Mouse (Mus musculus) activated CD4-positive, CD25-positive, alpha-beta regulatory T cell (primary cell): Measurements from ENCODE around the gene Dhdds. TPM values are rescaled to one million over a fixed set of nuclear protein-coding genes. Genes with fewer than 3 reads are reported as not detected.

Experiments
- polyA plus RNA-seq, 2 experiments: library from polyadenylated mRNA; unstranded; fragments of 100-300 nt; shearing (Covaris generic); gene quantifications; one replicate each; pipeline ENCODE4 v1.2.1; 2017

Gene Dhdds
- 10 to 100 TPM; 26.9 to 27.6 TPM for polyA plus RNA-seq

DNA sequence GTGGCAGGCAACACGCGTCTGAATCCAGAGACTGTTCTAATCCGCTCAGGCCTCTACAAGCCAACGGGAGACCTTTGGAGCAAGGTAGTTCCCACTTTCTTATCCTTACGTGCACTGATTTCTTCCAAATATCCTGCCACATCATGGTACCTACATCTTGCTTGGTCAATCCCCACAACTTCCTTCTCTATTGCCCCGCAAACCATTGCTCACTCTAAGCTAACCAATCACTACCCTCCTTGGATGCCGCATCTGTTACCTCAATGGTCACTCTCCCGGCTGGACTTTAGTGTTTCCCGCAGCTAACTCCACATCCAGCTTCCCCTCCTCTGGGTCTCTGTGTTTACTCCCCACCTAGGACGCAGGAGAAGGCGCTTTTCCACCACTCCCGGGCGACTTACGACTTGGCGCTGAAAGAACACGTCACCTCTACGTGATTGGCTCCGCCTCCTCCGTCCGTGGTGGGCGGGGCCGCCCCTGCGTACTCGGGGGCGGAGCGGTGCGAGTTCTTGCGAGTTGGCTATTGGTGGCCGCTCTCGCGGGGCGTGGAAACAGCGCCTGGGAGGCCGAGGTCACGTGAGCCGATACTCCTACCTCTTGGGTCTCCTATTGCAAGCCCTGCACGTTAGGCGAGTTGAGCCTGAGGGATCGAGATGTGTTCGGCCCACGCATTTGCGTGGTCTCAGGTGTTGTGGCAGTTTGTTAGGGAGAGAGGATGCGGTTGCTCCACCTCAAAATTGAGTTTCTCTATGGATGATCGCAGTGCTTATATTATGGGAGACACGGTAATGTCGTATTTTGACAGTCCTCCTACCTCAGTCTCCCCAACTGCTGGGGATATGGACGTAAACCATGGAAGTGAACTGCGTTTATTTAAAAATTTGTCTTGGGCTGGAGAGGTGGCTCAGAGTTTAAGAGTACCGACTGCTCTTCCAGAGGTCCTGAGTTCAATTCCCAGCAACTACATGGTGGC lies at the start of gene Dhdds:
Gene Dhdds, minus strand, starts transcription at position 453 of the 973 bp plus-strand sequence.

GRCm38 (mm10) chr4:134018779-134019145 lies 18.0 kb upstream of the Dhdds start, which contains the start of gene Lin28a:
TSS of gene Lin28a (minus strand) at chr4:134018841.

GRCm38 (mm10) chr4:133968150-133968921 lies 32.4 kb downstream of the Dhdds start, which contains the start of gene Hmgn2:
TSS of gene Hmgn2 (minus strand) at chr4:133968650.

Other genes with a start within 250 kb of the Dhdds start
- gene Arid1a, start 244.1 kb downstream of the Dhdds start, polyA plus RNA-seq = 10 to 100 TPM; 32.1 to 44.6 TPM
- gene Rps6ka1, start 113.1 kb downstream of the Dhdds start, polyA plus RNA-seq = 100 to 1,000 TPM; 146 to 395 TPM
- gene Hmgn2, start 32.3 kb downstream of the Dhdds start, polyA plus RNA-seq = 100 to 1,000 TPM; 466 to 483 TPM
- not detected for gene Lin28a, start 17.9 kb upstream of the Dhdds start, polyA plus RNA-seq
- gene Zfp683, start 52.9 kb upstream of the Dhdds start, polyA plus RNA-seq = 1 to 10 TPM; 1.4 to 1.9 TPM
- gene Crybg2, start 59.9 kb upstream of the Dhdds start, polyA plus RNA-seq = 10 to 100 TPM; 18.4 to 30.3 TPM
- 1,000 to 10,000 TPM; 3,692 to 4,204 TPM for gene Cd52, start 94.2 kb upstream of the Dhdds start, polyA plus RNA-seq
- 10 to 100 TPM; 49.3 to 59.8 TPM for gene Ubxn11, start 101.7 kb upstream of the Dhdds start, polyA plus RNA-seq
- 1,000 to 10,000 TPM; 1,591 to 1,837 TPM for gene Sh3bgrl3, start 127.9 kb upstream of the Dhdds start, polyA plus RNA-seq
- 10 to 100 TPM; 56.4 to 68.4 TPM for gene Cep85, start 186.2 kb upstream of the Dhdds start, polyA plus RNA-seq
- not detected for gene Gm7534, start 202.1 kb upstream of the Dhdds start, polyA plus RNA-seq
- gene Catsper4, start 226.5 kb upstream of the Dhdds start, polyA plus RNA-seq = not detected
- under 1 TPM in 1 of 2 experiments, not detected in 1; 0.53 TPM for gene Cnksr1, start 237.5 kb upstream of the Dhdds start, polyA plus RNA-seq
- 1 to 10 TPM; 4.5 to 8.3 TPM for gene E130218I03Rik, start 242.7 kb upstream of the Dhdds start, polyA plus RNA-seq
- 10 to 100 TPM; 16.5 to 19.2 TPM for gene Zfp593, start 244.7 kb upstream of the Dhdds start, polyA plus RNA-seq
- not detected for gene Gm30191, start 246.0 kb upstream of the Dhdds start, polyA plus RNA-seq